18 mouse cellular contexts compared by ENCODE assay signal in genomic region chr6:37842779-37843605, GRCm38 (mm10). TPM values are rescaled to one million over a fixed set of nuclear protein-coding genes. Genes with fewer than 3 reads are reported as not detected.
DNase-seq lines count a peak whose midpoint lies in the region; ATAC-seq lines count a peak whose summit lies in the region.
"Had no signal": no experiment of that assay in that cellular context is flagged by ENCODE, and none has a peak within 500 bp of the region (broad histone marks: within the 10 kb centered on the region; RNA-seq: fewer than 3 reads in every experiment).

No protein-coding gene starts in this region.

- no peak overlapping the region for H3K27ac ChIP-seq in intestine, embryonic 16.5 days (ENCODE audit: low read length)
- no peak overlapping the region for H3K27ac ChIP-seq in hindbrain, embryonic 13.5 days
- H3K27ac ChIP-seq: gastrocnemius, adult 2 months; limb, embryonic 12.5 days; liver, embryonic 14.5 days; midbrain, embryonic 12.5 days had no signal

- no peak overlapping the region for H3K4me2 ChIP-seq in intestine, embryonic 16.5 days (ENCODE audit: low read depth, low read length)
- H3K4me2 ChIP-seq in hindbrain, embryonic 13.5 days = no peak overlapping the region
- H3K4me2 ChIP-seq: limb, embryonic 12.5 days; midbrain, embryonic 12.5 days had no signal

- no peaks in the 10 kb centered on the region for H3K27me3 ChIP-seq in intestine, embryonic 16.5 days (replicated peaks; ENCODE audit: control insufficient read depth, insufficient read depth, low read length)
- H3K27me3 ChIP-seq in hindbrain, embryonic 13.5 days = no peaks in the 10 kb centered on the region
- H3K27me3 ChIP-seq: limb, embryonic 12.5 days; midbrain, embryonic 12.5 days had no signal

- DNase-seq in A20 (ENCODE audit: low read depth, low spot score) (peak; percentile 82), ES-CJ7 (ENCODE audit: low read depth, low spot score) (peak; percentile 48)
- DNase-seq in kidney, adult 18-20 months = peak; percentile 33
- peak; percentile 39 for DNase-seq in kidney, postnatal 14 days
- no peak for DNase-seq in lung, postnatal 10 days
- DNase-seq: cerebellum, adult 9-10 months; embryo, embryonic 11 days; forebrain, postnatal 0 days; gastrocnemius, adult 2 months; thymus, adult 18-20 months had no signal

- WGBS in intestine, embryonic 16.5 days = 75% methylated on average over 5 of the region's 5 CpGs
- 84% methylated on average over 5 of the region's 5 CpGs for WGBS in hindbrain, embryonic 13.5 days

- H3K4me3 ChIP-seq in intestine, embryonic 16.5 days (ENCODE audit: low read length) = no peak overlapping the region
- no peak overlapping the region for H3K4me3 ChIP-seq in hindbrain, embryonic 13.5 days
- H3K4me3 ChIP-seq: gastrocnemius, adult 2 months; limb, embryonic 12.5 days; midbrain, embryonic 12.5 days; myocyte had no signal

- no peak overlapping the region for H3K9ac ChIP-seq in intestine, embryonic 16.5 days (ENCODE audit: low read depth, low read length)
- no peak overlapping the region for H3K9ac ChIP-seq in hindbrain, embryonic 13.5 days
- H3K9ac ChIP-seq: forebrain, postnatal 0 days; limb, embryonic 12.5 days; liver, embryonic 14.5 days; midbrain, embryonic 12.5 days had no signal

- H3K36me3 ChIP-seq in intestine, embryonic 16.5 days (ENCODE audit: control insufficient read depth, insufficient read depth, low read length) = no peaks in the 10 kb centered on the region
- no peaks in the 10 kb centered on the region for H3K36me3 ChIP-seq in hindbrain, embryonic 13.5 days
- H3K36me3 ChIP-seq: limb, embryonic 12.5 days; midbrain, embryonic 12.5 days had no signal

- no peaks in the 10 kb centered on the region for H3K9me3 ChIP-seq in intestine, embryonic 16.5 days (ENCODE audit: control insufficient read depth, low read length)
- peaks cover under 1% of the 10 kb centered on the region; the same call in 1 of the 2 replicates for H3K9me3 ChIP-seq in hindbrain, embryonic 13.5 days
- H3K9me3 ChIP-seq: limb, embryonic 12.5 days had no signal

- H3K4me1 ChIP-seq in intestine, embryonic 16.5 days (ENCODE audit: control insufficient read depth, insufficient read depth, low read length) = no peaks in the 10 kb centered on the region
- H3K4me1 ChIP-seq in hindbrain, embryonic 13.5 days (replicated peaks) = no peaks in the 10 kb centered on the region
- H3K4me1 ChIP-seq: limb, embryonic 12.5 days; midbrain, embryonic 12.5 days had no signal

- no peak for ATAC-seq in intestine, embryonic 16.5 days
- no peak for ATAC-seq in cerebellum, adult (ENCODE audit: insufficient number of reproducible peaks, low FRiP score, low TSS enrichment)
- no peak for ATAC-seq in hindbrain, embryonic 13.5 days (ENCODE audit: low FRiP score)
- ATAC-seq: forebrain, postnatal 0 days; lung, postnatal 0 days had no signal

RNA-seq across cellular contexts. Expression of gene Trim24, which starts 27.6 kb away (rescaled TPM):
- polyA plus RNA-seq in intestine, embryonic 16.5 days (2015; fragmentation: Nextera tagmentation; extraction: Ambion mirVana) = 6.0 and 6.1 TPM in 2 replicates
- 21.6 and 22.5 TPM in 2 replicates for polyA plus RNA-seq in hindbrain, embryonic 13.5 days (2015; fragmentation: Nextera tagmentation; extraction: Ambion mirVana)
